Mouse (Mus musculus) gastrocnemius, adult 18-20 months (tissue): ENCODE measurements around the gene Hyou1. TPM values are rescaled to one million over a fixed set of nuclear protein-coding genes. Genes with fewer than 3 reads are reported as not detected.
"Not testable (repeated sequence)": the region's sequence is repeated elsewhere in the genome, so short reads cannot be mapped to it uniquely, and the experiment has no call there.

Experiments
- DNase-seq: peaks from one replicate; pipeline ENCODE4 v3.0.0; 2021; ENCODE audit warnings: low spot score
- total RNA-seq, 2 experiments: library from RNA; stranded (reverse); gene quantifications; 2 replicates each; pipeline ENCODE4 v1.2.3; 2021

Gene Hyou1
- total RNA-seq, 2 experiments from 2014 or later, result 23.0 to 25.0 TPM

DNA sequence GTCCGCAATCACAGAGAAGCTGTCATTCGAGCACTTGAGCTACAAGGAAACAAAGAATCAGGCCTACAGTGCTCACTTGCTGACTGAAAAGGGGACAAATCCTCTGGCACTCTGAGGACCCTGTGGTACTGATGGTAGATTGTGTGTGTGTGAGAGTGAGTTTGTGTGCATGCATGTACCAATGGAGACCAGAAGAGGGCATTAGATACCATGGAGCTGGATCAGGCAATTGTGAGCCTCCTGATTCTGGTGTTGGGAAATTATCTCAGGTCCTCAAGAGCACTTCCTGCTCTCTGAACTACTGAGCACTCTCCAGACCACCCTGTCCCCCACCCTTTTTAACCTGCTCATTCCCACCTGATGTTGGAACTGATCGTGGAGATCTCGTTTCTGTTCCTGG, 30.7 kb upstream of the Hyou1 start:
- no peak for DNase-seq

DNA sequence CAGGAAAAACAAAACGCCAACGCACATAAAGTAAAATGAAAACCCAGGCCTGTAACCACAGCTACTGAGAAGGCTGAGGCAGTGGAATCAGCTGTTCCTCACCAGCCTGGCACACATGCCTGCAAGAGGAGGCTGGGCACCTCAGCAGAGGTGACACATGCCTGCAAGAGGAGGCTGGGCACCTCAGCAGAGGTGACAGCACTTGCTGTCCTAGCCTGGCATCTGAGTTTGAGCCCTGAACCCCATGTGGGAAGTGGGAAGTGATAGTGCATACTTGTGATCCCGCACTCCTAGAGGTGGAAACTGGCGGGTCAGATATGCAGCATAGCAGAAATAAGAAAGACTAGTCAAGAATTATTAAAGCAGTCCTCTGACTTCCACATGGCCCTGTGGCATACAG, 27.9 kb upstream of the Hyou1 start:
- no peak for DNase-seq

DNA sequence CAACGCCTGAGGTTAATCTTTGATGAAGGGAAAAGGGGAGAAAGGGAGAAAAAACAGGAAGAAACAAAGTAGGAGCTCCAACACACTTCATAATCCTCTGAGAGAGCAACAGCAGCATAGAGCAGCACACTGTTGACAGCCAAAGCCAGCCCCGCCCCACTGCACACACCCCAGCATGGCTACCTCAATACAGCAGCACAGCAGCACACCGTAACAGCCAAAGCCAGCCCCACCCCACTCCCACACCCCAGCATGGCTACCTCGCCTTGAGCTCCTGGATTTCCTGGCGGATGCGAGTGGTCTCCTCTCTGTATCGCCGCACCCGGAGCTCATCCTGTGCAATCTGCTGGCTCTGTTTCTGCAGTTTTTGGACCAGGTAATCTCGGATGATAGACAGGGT, 27.0 kb upstream of the Hyou1 start:
- no peak for DNase-seq

DNA sequence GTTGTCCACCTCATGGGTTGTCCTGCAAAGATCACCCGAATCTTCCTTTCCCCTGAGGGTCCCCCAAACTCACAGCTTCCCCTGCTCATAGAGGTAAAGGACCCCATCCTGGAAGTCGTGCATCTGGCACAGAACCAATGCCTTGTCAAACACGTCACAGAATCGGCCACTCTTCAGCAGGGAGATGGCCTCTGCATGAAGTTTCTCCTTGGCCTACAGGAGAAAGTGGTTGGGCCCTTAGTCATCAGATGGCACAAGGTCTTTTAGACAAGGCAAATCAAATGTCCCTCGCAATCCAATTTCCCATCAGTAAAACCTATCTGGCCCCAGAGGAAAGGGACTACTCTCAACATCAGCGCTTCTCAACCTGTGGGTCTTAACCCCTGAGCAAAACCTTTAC, 26.1 kb upstream of the Hyou1 start:
- no peak for DNase-seq

DNA sequence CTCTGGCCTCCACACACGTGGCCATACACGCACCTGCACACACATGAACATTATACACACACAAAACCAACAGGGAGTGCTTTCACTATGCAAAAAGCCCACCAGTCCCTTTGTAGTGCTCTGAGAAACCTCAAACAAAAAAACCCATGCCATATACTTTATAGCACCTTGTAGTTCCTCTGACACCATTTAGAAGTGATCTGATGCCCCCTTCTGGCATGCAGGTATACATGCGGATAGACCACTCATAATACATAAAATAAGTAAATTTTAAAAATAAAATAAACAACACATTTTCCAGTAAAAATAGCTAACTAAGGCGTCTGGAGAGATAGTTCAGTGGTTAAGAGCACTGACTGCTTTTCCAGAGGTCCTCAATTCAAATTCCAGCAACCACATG, 22.1 kb upstream of the Hyou1 start:
- DNase-seq, result no peak

DNA sequence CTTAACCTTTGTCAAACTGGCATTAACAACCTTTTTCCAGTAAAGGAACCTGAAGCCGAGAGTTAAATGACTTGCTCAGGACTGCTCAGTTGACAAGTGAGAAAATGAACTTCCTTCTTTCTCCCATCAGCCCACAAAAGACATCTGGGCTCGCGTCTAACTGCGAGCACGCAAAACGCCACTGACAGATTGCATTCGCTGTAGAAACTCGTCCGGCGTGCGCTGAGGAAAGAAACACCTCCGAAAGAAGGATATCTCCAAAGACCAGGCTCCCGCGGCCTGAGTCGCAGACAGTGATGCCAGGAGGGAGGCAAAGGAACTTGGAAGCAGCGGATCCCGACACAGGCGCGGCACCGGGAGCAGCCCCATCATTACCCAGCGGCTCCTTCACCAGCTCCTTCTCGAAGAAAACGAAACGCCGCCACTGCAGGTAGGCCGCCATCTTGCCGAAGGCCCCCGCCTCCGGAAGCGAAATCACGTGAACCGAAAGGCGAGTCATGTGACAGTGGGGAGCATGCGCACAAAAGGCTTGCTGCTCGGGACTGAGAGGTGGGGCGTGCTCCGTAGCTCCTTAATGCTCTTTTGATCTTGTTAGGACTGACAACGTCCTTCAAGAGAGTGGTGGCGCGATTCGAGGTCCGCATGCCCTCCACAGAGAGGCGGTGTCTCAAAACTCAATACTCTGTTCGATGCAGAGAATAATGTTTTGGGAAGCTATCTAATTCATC, 17.9 kb upstream of the Hyou1 start, which contains the start of gene Vps11:
Gene Vps11, minus strand, starts transcription at position 481 of the 728 bp plus-strand sequence.
- peak; percentile 96 for DNase-seq

DNA sequence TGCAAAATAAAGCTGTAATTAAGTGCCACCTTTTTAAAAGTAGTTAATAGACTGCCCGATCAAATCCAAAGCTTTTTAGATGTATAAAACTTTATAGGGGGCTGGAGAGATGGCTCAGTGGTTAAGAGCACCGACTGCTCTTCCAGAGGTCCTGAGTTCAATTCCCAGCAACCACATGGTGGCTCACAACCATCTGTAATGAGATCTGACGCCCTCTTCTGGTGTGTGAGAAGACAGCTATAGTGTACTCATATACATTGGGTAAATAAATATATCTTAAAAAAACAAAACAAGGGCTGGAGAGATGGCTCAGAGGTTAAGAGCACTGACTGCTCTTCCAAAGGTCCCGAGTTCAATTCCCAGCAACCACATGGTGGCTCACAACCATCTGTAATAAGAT, 17.4 kb upstream of the Hyou1 start:
- DNase-seq, result not testable (repeated sequence)

DNA sequence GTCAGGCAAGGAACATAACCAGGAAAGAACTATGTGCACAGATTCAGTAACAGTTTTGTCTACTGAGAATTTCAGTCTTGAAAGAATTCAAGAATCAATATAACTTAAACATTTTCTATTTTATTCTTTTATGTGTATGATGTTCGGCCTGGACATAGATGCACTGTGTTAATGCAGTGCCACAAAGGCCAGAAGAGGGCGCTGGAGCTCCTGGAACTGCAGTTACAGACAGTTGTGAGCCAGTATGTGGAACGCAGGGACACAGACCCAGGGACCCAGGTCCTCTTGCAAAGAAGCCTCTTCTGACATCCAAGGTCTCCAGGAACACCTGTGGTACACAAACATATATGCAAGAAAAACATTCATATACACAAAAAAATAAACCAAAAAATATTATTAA, 14.8 kb upstream of the Hyou1 start:
- DNase-seq, result no peak

DNA sequence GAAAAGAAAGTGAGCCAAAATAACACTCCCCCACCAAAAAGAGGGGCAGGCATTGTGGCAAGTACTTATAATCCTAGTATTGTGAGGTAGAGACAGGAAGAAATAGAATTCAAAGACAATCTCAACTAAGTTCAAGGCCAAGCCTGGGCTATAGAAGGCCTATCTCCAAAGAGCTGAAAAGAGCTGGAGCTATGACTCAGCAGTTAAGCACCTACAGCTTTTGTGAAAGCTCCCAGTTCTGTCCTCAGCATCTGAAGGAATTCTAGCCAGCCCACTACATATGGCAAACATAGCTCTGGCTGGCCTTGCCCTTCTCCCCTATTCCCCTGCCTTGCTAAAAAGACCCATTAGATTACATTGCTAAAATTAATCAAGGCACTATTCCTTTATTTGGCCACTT, 5.9 kb upstream of the Hyou1 start:
- DNase-seq, result no peak

DNA sequence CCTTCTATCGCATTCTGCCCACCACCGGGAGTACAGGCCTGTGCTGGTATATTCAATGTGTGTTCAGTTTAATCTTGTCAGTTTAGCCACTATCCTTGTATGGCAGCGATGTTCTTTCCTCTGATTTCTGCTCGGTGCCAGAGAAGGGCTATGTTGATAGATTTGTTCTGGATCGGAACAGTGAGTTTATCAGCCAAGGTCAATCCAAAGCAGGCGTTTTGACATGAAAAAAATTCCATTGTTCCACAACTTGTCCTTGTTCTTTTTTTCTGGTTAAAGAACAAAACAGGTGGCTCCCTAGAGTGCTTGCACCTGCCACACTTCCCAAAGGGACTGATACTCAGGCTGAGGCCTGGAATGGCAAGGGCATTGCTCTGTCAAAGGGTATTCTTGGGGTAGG, 3.1 kb upstream of the Hyou1 start:
- DNase-seq, result no peak

DNA sequence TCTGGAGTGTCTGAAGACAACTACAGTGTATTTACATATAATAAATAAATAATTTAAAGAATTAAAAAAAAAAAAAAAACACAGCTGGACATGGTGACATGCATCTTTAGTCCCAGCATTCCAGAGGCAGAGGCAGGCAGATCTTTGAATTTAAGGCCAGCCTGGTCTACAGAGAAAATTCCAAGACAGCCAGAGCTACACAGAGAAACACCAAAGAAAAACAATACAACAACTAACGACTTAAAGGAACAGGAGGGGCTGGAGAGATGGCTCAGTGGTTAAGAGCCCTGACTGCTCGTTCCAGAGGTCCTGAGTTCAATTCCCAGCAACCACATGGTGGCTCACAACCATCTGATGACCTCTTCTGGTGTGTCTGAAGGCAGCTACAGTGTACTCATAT, 2.0 kb upstream of the Hyou1 start:
- not testable (repeated sequence) for DNase-seq

DNA sequence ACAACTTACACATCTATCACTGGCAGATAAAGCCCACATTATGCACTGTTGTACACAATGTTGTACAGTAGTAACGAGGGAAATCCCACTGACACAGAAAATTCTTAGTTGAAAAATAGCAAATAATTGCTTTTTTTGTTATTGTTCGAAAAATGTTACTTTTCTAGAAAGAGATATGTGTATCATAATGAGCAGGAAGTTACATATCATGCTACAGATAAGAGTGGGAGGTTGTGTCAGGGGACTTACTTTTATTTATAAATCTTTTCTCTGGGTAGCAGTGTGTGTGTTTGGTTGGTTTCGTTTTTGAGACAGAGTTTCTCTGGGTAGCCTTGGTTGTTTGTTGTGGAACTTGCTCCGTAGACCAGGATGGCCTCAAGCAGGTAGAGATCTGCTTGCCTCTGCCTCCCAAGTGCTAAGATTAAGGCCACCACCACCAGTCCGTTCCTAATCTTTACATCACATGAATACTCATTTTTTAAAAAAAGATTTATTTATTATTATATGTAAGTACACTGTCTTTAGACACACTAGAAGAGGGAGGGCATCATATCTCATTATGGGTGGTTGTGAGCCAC, 1.0 kb upstream of the Hyou1 start:
- no peak for DNase-seq

DNA sequence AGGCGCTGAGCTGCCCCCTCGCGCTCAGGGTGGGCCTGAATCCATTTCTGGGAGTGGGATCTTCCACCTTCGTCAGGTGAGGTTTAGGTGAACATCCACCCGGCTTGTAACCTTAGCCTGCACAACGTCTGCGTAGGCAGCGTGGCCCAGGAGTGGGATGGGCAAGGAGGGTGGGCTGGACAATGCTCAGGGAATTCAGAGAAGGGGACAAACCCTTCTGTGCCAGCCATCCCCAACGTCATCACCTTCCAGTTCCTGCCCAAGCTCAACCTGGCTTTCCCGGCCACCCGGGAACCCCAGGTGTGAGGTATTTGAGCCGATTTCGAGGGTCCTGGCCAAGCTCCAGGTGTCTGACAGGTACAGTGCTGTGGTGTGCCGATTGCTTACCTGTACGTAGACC, 572 bp downstream of the Hyou1 start:
- DNase-seq, result no peak

DNA sequence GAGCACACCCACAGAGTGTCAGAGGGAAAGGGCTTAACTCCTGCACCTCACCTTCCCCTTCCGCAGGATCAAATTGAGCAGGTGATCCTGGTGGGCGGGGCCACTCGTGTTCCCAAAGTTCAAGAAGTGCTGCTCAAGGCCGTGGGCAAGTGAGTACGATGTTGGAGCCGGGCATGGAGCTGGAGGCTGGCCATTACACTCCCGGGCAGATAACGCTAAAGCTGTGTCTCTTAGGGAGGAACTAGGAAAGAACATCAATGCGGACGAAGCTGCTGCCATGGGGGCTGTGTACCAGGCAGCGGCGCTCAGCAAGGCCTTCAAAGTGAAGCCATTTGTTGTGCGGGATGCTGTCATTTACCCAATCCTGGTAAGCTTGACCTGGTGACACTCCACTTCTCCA, 5.3 kb downstream of the Hyou1 start:
- no peak for DNase-seq

DNA sequence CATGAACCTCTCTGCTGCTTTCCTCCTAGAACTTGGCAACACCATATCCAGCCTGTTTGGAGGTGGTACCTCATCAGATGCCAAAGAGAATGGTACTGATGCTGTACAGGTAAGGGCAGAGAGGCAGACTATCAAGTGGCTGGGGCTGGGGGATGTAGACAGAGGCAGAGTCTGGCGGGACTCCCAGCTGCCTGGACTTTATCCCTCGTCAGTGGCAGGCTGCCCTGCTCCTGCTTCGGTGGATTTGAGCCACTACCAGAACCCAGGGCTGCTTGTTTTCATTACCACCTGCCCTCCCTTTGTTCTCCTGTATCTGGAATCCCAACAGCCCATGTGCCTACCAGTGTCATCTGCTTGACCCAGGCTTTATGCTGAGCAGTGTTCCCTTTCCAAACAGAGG, 7.9 kb downstream of the Hyou1 start:
- no peak for DNase-seq

DNA sequence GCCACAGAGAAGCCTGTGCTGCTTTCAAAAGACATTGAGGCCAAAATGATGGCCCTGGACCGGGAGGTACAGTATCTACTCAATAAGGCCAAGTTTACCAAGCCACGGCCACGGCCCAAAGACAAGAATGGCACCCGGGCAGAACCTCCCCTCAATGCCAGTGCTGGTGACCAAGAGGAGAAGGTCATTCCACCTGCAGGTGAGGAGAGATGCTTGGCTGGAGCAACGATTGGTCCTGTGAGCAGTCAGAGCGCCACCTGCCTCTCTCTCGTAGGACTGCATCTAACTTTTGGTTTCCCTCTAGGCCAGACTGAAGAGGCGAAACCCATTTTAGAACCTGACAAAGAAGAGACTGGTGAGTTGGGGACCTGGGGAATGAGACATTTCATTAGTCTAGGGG, 10.0 kb downstream of the Hyou1 start:
- DNase-seq, result peak; percentile 38

DNA sequence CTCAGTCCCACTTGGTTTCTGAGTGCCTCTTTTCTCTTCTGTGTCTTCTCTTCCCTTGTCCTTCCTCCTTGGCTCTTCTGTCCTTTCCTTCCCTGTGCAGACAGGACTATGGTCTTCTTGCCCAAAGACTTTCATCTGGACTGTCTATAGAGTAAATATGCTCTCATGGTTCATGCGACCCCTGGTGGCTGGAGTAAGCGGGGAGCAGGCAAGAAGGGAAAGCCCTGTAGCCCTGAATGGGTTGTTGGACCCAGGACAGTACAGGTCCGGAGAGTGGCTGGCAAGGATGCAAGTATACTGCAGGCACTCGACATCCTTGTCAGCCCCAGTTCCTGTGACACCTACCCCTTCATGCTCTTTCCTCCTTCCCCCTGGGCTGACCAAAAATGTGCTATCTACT, 12.2 kb downstream of the Hyou1 start:
- DNase-seq, result peak; percentile 79

DNA sequence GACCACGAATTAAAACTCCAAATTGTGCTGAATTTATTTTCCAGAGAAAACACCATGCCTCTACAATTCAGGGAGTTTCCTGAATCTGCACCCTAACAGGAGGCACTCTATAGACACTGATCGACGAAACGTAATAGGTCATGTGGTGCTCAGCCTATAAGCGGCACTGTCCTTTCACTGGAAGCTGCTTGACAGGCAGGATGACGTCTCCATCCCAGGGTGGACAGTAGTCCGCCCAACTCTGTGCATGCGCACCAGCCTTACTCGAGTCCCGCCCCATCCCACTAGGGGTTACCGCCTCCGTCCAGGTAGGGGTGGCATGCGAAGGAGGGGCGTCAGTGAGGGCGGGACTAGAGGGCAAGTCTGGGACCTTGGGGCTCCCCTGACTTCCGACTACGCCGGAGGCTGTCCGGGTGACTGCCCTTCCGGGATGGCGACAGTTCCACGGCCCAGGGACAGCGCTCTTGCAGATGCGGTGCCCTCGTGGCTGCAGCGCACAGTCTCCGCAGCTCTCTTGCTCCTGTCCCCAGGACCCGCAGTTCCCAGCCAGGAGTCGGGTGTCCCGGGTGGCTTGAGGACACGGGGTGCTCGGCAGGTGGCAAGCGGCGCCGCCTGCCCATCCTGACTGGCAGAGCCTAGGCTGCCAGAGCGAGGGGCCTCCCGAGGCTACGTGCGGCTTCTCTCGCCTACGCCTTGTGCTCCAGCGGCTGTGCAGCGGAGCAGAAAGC, 17.6 kb downstream of the Hyou1 start, which contains the start of gene Slc37a4:
Gene Slc37a4, plus strand, starts transcription at position 169 of the 728 bp plus-strand sequence.
- peak; percentile 96 for DNase-seq

DNA sequence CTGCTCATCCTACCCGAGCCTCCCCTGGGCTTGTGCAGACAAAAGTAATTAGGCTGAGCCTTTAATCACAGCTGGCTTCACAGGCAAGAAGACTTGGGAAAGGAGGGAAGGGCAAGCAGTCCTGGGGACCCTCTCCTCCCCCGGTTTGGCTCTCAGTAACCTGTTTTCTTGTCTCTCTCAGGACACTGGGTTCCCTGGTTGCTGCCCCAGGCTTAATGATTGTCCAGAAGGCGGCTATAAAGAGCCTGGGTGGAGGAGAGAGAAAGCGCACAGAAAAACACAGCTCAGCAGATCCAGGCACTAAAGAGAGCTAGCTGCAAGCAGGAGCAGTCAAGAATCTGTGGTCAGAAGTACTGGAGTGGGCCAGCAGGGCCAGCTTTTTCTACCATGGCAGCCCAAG, 18.8 kb downstream of the Hyou1 start:
- peak; percentile 33 for DNase-seq

DNA sequence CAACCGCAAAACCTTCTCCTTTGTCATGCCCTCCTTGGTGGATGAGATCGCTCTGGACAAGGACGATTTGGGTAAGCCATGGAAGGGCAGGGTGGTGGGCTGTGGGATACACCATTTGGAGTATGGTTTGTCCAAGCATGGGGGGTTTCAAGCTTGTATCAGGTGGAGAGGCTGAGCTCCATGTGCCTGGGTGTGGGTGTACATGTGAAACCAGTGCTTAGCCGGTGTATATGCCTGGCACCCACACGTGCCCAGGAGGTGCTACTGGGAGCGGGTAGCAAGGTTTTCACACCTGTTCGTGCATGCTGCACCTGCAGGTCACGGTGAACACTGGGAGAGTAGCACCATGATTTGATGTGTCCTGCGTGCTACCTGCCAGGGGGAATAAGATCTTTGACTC, 19.3 kb downstream of the Hyou1 start:
- DNase-seq, result peak; percentile 24

DNA sequence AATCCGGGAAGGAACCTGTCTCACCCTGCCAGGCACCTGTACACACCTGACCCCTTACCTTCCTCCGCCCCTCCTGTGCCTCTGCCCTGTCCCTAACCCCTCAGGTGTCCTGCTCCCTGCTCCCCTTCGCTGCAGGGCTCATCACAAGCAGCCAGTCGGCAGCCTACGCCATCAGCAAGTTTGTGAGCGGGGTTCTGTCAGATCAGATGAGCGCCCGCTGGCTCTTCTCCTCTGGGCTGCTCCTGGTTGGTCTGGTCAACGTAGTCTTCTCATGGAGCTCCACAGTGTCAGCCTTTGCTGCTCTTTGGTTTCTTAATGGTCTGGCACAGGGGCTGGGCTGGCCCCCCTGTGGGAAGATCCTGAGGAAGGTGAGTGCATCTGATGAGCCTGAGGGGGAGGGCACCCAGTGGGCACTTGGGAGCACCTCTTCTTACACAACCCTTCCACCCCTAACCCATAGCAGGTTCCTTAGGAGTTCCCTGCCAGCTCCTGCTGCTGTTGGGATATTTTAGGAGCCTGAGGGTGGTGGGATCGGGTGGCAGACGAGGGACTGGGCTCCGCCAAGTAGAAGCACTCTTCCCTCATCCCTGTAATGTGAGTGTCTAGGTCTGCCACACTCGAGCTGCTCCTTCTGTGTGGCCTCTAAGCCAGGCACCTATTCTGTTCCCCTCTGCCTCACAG, 20.0 kb downstream of the Hyou1 start:
- peak; percentile 80 for DNase-seq

DNA sequence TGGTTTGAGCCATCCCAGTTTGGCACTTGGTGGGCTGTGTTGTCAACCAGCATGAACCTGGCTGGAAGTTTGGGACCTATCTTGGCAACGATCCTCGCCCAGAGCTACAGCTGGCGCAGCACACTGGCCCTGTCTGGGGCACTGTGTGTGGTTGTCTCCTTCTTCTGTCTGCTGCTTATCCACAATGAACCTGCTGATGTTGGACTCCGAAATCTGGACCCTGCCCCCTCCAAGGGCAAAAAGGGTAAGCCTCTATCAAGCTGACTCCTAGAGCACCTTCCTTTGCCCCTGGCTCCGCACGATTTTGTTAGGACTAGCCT, 20.5 kb downstream of the Hyou1 start:
- no peak for DNase-seq
